Mouse (Mus musculus) testis, adult 2 months (tissue): ENCODE measurements around the gene Elmo2. TPM values are rescaled to one million over a fixed set of nuclear protein-coding genes. Genes with fewer than 3 reads are reported as not detected.

Source experiments
- H3K27ac ChIP-seq: fragments of 200-500 bp; 2 replicates; pipeline ENCODE4 v1.5.1; 2012; ENCODE audit warnings: low read depth, low read length; ENCODE audit not compliant: control insufficient read depth, insufficient read depth
- H3K27me3 ChIP-seq: fragments of 200-500 bp; 2 replicates; pipeline ENCODE4 v1.6.1; 2012; ENCODE audit warnings: mild to moderate bottlenecking, low read length, moderate library complexity; ENCODE audit not compliant: control insufficient read depth, insufficient read depth
- H3K36me3 ChIP-seq: fragments of 200-500 bp; 2 replicates; pipeline ENCODE4 v1.6.1; 2012; ENCODE audit warnings: mild to moderate bottlenecking, low read length; ENCODE audit not compliant: control insufficient read depth, insufficient read depth
- H3K4me1 ChIP-seq: fragments of 200-500 bp; 2 replicates; pipeline ENCODE4 v1.6.1; 2012; ENCODE audit warnings: low read length; ENCODE audit not compliant: control insufficient read depth, insufficient read depth
- H3K4me3 ChIP-seq: fragments of 200-500 bp; 2 replicates; pipeline ENCODE4 v1.5.1; 2012; ENCODE audit warnings: low read depth, mild to moderate bottlenecking, low read length, moderate library complexity, mixed read lengths; ENCODE audit not compliant: control insufficient read depth
- CTCF ChIP-seq: fragments of 200-500 bp; IDR thresholded peaks from 2 replicates; pipeline ENCODE4 v1.5.1; 2012; ENCODE audit warnings: low read depth, mild to moderate bottlenecking, inconsistent platforms, low read length, moderate library complexity; ENCODE audit not compliant: control insufficient read depth, insufficient read depth, insufficient replicate concordance
- POLR2A ChIP-seq: fragments of 200-500 bp; IDR thresholded peaks from 2 replicates; pipeline ENCODE4 v1.6.1; 2012; ENCODE audit warnings: low read depth, mild to moderate bottlenecking, inconsistent platforms, low read length, moderate library complexity; ENCODE audit not compliant: control insufficient read depth
- polyA plus RNA-seq: library from polyadenylated mRNA; depleted of rRNA; stranded (reverse); fragments of >200 nt; gene quantifications from 2 replicates; pipeline ENCODE4 v1.2.3, GENCODE M21; 2012

The Elmo2 gene
- polyA plus RNA-seq, 1 experiment = 13.8 TPM

- H3K27ac ChIP-seq = no peak overlapping the region
- H3K4me1 ChIP-seq = no peaks in the 10 kb centered on the region
- no peaks in the 10 kb centered on the region for H3K27me3 ChIP-seq
- H3K4me3 ChIP-seq = no peak overlapping the region
- no peak for TF ChIP-seq CTCF
- no peak for TF ChIP-seq POLR2A
- H3K36me3 ChIP-seq = no peaks in the 10 kb centered on the region
Observed at GRCm38 (mm10) chr2:165256213-165256612, 70.1 kb downstream of the Elmo2 start.

DNA sequence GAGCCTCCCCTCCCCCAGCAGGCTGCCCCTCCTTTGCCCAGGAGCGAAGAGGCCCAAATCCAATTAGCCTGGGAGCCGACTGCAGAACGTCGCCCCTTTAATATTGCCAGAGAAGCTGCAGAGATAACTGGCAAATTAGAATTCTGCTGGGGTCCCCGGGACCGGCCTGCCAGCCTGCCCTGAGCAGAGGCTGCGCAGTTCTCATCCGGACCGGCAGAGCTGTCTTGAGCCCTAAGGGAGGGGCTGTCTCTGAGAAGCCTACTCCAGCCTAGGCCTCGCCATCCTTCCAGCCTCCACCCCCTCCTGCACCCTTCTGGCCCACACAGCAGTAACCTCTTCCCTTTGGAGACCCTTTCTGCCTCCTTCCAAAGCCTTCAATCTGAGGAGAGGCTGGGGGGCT, 72.4 kb downstream of the Elmo2 start:
- no peak overlapping the region for H3K4me3 ChIP-seq
- H3K27ac ChIP-seq = no peak overlapping the region
- H3K27me3 ChIP-seq = no peaks in the 10 kb centered on the region
- no peaks in the 10 kb centered on the region for H3K4me1 ChIP-seq
- TF ChIP-seq POLR2A = no peak
- no peak for TF ChIP-seq CTCF
- H3K36me3 ChIP-seq = no peaks in the 10 kb centered on the region

DNA sequence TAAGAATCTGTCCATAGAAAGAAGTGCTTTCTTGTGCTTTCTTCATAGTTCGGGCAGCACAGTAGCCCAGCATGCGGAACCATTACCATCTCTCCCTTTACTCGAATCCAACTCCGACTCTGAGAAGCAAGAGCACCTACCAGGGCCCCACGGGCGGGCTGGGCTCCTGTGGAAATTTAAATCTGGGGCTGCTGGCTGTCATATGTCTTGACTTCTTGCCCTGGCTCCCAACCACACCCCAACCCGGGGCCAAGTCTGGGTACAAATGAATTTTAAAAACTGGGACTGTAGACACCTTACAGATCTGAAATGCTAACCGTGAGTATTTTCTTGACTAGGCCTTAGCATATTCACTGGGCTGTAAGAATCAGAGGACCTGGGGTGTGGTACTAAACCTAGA, 73.0 kb downstream of the Elmo2 start:
- H3K36me3 ChIP-seq = no peaks in the 10 kb centered on the region
- H3K4me3 ChIP-seq = no peak overlapping the region
- no peaks in the 10 kb centered on the region for H3K4me1 ChIP-seq
- TF ChIP-seq POLR2A (no peak), CTCF (no peak)
- no peak overlapping the region for H3K27ac ChIP-seq
- no peaks in the 10 kb centered on the region for H3K27me3 ChIP-seq

DNA sequence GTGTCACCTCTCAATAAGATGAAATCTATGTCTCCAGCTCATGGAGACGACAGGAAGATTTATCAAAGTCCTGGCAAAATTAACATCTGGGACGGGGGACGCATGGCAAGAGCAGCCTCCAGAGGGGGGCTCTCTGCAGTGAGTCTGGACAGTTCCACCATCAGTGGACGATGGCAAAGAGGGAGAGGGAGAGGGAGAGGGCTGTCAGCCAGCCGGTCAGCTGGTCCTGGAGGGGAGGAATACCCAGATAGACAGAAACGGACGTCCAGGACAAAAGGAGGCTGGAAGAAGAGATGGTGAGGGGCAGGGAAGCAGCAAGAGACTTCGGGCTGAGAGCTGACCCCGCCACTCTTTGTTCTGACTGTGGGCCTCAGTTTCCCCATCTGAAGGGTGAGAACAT, 73.5 kb downstream of the Elmo2 start:
- Histone ChIP-seq H3K36me3 (no peaks in the 10 kb centered on the region), H3K4me1 (no peaks in the 10 kb centered on the region), H3K27ac (no peak overlapping the region), H3K27me3 (no peaks in the 10 kb centered on the region), H3K4me3 (no peak overlapping the region)
- no peak for TF ChIP-seq CTCF
- no peak for TF ChIP-seq POLR2A

DNA sequence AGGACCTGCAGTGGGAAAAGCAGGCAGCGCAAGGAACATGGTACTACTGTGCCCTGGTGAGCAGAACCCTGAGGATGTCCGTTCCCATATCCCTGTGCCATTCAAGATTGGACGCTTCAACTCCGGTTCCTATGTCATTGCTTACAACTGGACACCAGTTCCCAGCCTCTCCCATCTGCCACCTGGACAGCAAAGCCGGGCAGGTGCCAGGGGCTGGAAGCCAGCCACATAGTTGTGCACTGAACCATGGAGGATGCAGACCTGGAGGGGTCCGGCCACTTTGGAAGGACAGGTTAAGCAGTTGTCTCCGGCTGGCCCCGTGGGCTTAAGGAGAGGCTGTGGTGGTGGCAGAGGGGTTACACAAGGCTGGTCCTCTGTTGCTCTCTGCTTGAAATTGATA, 73.9 kb downstream of the Elmo2 start:
- Histone ChIP-seq H3K27ac (no peak overlapping the region), H3K4me3 (no peak overlapping the region), H3K27me3 (no peaks in the 10 kb centered on the region), H3K36me3 (no peaks in the 10 kb centered on the region), H3K4me1 (no peaks in the 10 kb centered on the region)
- TF ChIP-seq POLR2A (no peak), CTCF (no peak)

DNA sequence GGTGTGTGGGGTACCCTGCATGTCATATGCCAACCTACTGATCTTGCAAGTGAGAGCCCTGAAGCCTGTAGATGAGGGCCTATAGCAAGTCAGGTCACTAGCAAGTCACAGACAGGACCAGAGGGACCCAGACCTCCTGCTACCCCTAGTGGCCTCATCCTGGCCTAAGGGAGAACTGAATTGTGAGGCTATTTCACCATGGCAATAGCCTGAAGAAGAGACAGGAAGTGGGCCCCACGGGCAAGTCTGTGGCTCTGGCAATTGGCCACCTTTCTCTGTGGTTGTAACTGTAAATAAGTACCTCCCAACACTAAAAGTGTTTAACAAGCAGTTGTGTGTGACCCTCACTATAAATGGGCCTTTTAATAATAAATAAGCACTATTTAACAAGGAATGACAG, 75.4 kb downstream of the Elmo2 start:
- no peak overlapping the region for H3K4me3 ChIP-seq
- no peaks in the 10 kb centered on the region for H3K36me3 ChIP-seq
- TF ChIP-seq CTCF = no peak
- no peak for TF ChIP-seq POLR2A
- no peaks in the 10 kb centered on the region for H3K4me1 ChIP-seq
- H3K27me3 ChIP-seq = no peaks in the 10 kb centered on the region
- H3K27ac ChIP-seq = no peak overlapping the region

DNA sequence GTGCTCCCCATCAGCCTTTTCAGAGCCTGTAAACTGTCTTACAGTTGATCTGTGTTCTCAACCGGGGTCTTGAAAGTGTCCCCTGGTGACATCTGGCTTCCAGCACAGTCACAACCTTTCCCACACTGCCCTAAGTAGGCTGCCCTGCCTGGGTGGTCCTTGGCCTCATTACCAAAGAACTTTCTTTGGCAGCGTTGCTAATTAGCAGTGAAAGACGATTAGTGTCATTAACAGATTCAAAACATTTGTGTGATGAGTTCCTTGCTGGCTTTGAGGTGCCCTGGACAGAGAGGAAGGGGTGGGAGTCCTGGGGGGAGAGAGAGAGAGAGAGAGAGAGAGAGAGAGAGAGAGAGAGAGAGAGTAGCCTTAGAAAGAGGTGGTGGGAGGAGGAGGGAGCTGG, 77.3 kb downstream of the Elmo2 start:
- no peaks in the 10 kb centered on the region for H3K4me1 ChIP-seq
- TF ChIP-seq POLR2A (no peak), CTCF (no peak)
- H3K4me3 ChIP-seq = no peak overlapping the region
- H3K36me3 ChIP-seq = no peaks in the 10 kb centered on the region
- H3K27me3 ChIP-seq = no peaks in the 10 kb centered on the region
- no peak overlapping the region for H3K27ac ChIP-seq

GRCm38 (mm10) chr2:165246349-165246748, 79.9 kb downstream of the Elmo2 start:
- Histone ChIP-seq H3K27me3 (no peaks in the 10 kb centered on the region), H3K4me1 (peaks cover 9% of the 10 kb centered on the region), H3K27ac (no peak overlapping the region), H3K36me3 (no peaks in the 10 kb centered on the region), H3K4me3 (no peak overlapping the region)
- no peak for TF ChIP-seq POLR2A
- TF ChIP-seq CTCF = no peak
